In the genomic region with DNA sequence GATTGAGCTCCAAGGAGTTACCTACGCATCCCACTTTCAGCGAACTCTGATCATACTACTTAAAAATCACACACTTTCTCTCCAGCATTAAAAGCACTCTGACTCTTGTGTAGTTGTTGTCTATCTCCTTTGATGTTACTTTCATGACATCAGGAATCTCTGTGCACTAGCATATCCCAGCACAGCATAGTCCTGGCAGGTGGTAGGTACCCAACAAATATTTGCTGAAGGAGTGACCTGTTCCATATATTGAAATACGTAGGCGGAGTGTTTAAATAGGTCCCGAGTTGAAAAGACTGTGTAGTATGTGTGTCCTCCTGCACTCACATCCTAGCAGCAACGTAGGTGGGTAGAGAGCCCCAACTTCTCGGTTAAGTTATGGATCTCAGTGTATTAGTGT, we compare ENCODE assay signal across 10 mouse cellular contexts. TPM values are rescaled to one million over a fixed set of nuclear protein-coding genes. Genes with fewer than 3 reads are reported as not detected.
DNase-seq lines count a peak whose midpoint lies in the region; ATAC-seq lines count a peak whose summit lies in the region.
"Had no signal": no experiment of that assay in that cellular context is flagged by ENCODE, and none has a peak within 500 bp of the region (broad histone marks: within the 10 kb centered on the region; RNA-seq: fewer than 3 reads in every experiment).

No protein-coding gene starts in this region.

- H3K4me1 ChIP-seq in heart, embryonic 14.5 days (ENCODE audit: control insufficient read depth in 2 of 2, insufficient read depth in 2 of 2, low read length in 2 of 2) = peaks cover 6 to 9% of the 10 kb centered on the region in 2 experiments; a peak in 3 of 4 replicates
- H3K4me1 ChIP-seq in embryonic facial prominence, embryonic 13.5 days = peaks cover 9% of the 10 kb centered on the region
- H3K4me1 ChIP-seq in hindbrain, embryonic 15.5 days (replicated peaks) = peaks cover 10% of the 10 kb centered on the region
- 0 out of 2 replicates have a peak, but pooled peaks cover 7% of the 10 kb centered on the region for H3K4me1 ChIP-seq in midbrain, embryonic 14.5 days (ENCODE audit: control insufficient read depth, insufficient read depth, low read length)

- peaks cover 26% of the 10 kb centered on the region for H3K27me3 ChIP-seq in heart, embryonic 14.5 days (ENCODE audit: control insufficient read depth, insufficient read depth, low read length)
- peaks cover 27% of the 10 kb centered on the region for H3K27me3 ChIP-seq in embryonic facial prominence, embryonic 13.5 days
- H3K27me3 ChIP-seq in hindbrain, embryonic 15.5 days = no peaks in the 10 kb centered on the region
- H3K27me3 ChIP-seq in midbrain, embryonic 14.5 days (ENCODE audit: control insufficient read depth, insufficient read depth, low read length) = 0 out of 2 replicates have a peak, but pooled peaks cover 6% of the 10 kb centered on the region

- ATAC-seq in heart, embryonic 14.5 days (ENCODE audit: insufficient number of reproducible peaks, insufficient read depth, low FRiP score, low read depth) = no peak
- ATAC-seq in embryonic facial prominence, embryonic 13.5 days (ENCODE audit: insufficient number of reproducible peaks, insufficient read depth, low FRiP score, low TSS enrichment, low read depth) = no peak
- ATAC-seq in hindbrain, embryonic 15.5 days (ENCODE audit: low FRiP score, low read depth) = 0 out of 2 replicates have a peak, but pooled peaks have one; percentile 9
- ATAC-seq in midbrain, embryonic 14.5 days (ENCODE audit: low FRiP score, low TSS enrichment) = no peak

- no peaks in the 10 kb centered on the region for H3K9me3 ChIP-seq in heart, embryonic 14.5 days (ENCODE audit: control insufficient read depth, low read length)
- no peaks in the 10 kb centered on the region for H3K9me3 ChIP-seq in embryonic facial prominence, embryonic 13.5 days
- H3K9me3 ChIP-seq in hindbrain, embryonic 15.5 days = no peaks in the 10 kb centered on the region
- H3K9me3 ChIP-seq in midbrain, embryonic 14.5 days (ENCODE audit: control insufficient read depth, low read length) = no peaks in the 10 kb centered on the region

- H3K27ac ChIP-seq in heart, embryonic 14.5 days (replicated peaks in 1 of 2; ENCODE audit: control insufficient read depth in 1 of 2, insufficient read depth in 1 of 2, low read depth in 2 of 2, low read length in 2 of 2) = no peak overlapping the region
- H3K27ac ChIP-seq in embryonic facial prominence, embryonic 13.5 days = no peak overlapping the region
- H3K27ac ChIP-seq in hindbrain, embryonic 15.5 days (replicated peaks) = no peak overlapping the region
- H3K27ac ChIP-seq in midbrain, embryonic 14.5 days (replicated peaks; ENCODE audit: low read depth, low read length) = no peak overlapping the region
- H3K27ac ChIP-seq: gastrocnemius, adult 2 months had no signal

- 82% methylated on average over 7 of the region's 7 CpGs for WGBS in heart, embryonic 14.5 days
- 80% methylated on average over 7 of the region's 7 CpGs for WGBS in embryonic facial prominence, embryonic 13.5 days
- 85% methylated on average over 7 of the region's 7 CpGs for WGBS in hindbrain, embryonic 15.5 days
- WGBS in midbrain, embryonic 14.5 days = 82% methylated on average over 7 of the region's 7 CpGs

- no peaks in the 10 kb centered on the region for H3K36me3 ChIP-seq in heart, embryonic 14.5 days (ENCODE audit: control insufficient read depth, insufficient read depth, low read length)
- H3K36me3 ChIP-seq in embryonic facial prominence, embryonic 13.5 days = no peaks in the 10 kb centered on the region
- H3K36me3 ChIP-seq in hindbrain, embryonic 15.5 days = no peaks in the 10 kb centered on the region
- H3K36me3 ChIP-seq in midbrain, embryonic 14.5 days (ENCODE audit: control insufficient read depth, insufficient read depth, low read length) = no peaks in the 10 kb centered on the region

- H3K9ac ChIP-seq in heart, embryonic 14.5 days (ENCODE audit: low read length) = no peak overlapping the region
- no peak overlapping the region for H3K9ac ChIP-seq in embryonic facial prominence, embryonic 13.5 days
- no peak overlapping the region for H3K9ac ChIP-seq in hindbrain, embryonic 15.5 days
- peak overlapping the region; percentile 64; the same call in 1 of the 2 replicates for H3K9ac ChIP-seq in midbrain, embryonic 14.5 days (replicated peaks; ENCODE audit: low read length)

- no peak for DNase-seq in heart, adult 8-10 months (ENCODE audit: low spot score)
- no peak for DNase-seq in midbrain, embryonic 14.5 days
- no peak for DNase-seq in thymus, postnatal 10 days (ENCODE audit: low spot score in 2 of 2)
- no peak for DNase-seq in cerebellum, adult 11-12 months
- no peak for DNase-seq in cerebellum, adult 8-10 months

- peak overlapping the region; percentile 89 for H3K4me2 ChIP-seq in heart, embryonic 14.5 days (ENCODE audit: low read length)
- peak overlapping the region; percentile 81 for H3K4me2 ChIP-seq in embryonic facial prominence, embryonic 13.5 days
- H3K4me2 ChIP-seq in hindbrain, embryonic 15.5 days = peak overlapping the region; percentile 96
- H3K4me2 ChIP-seq in midbrain, embryonic 14.5 days (ENCODE audit: low read length) = peak overlapping the region; percentile 94

- H3K4me3 ChIP-seq in heart, embryonic 14.5 days (ENCODE audit: control insufficient read depth in 1 of 2, insufficient read depth in 1 of 2, low read depth in 1 of 2, low read length in 2 of 2) = no peak overlapping the region; a peak in 1 of 4 replicates
- H3K4me3 ChIP-seq in embryonic facial prominence, embryonic 13.5 days = peak overlapping the region; percentile 69
- H3K4me3 ChIP-seq in hindbrain, embryonic 15.5 days = peak overlapping the region; percentile 74
- H3K4me3 ChIP-seq in midbrain, embryonic 14.5 days (replicated peaks; ENCODE audit: low read depth, low read length) = peak overlapping the region; percentile 58; the same call in 1 of the 2 replicates

RNA-seq across cellular contexts. Expression of gene Pex5l, which starts 0.5 kb away (rescaled TPM):
- polyA plus RNA-seq in heart, embryonic 14.5 days (2014; fragmentation: Nextera tagmentation; extraction: Ambion mirVana) = 0.23 TPM in 1 of 2 replicates, not detected in the other
- total RNA-seq in heart, adult 8-10 months (2022) = under 1 TPM; 0.11 to 0.66 (median 0.31) TPM
- 0.55 and 0.87 TPM in 2 replicates for polyA plus RNA-seq in embryonic facial prominence, embryonic 13.5 days (2015; fragmentation: Nextera tagmentation; extraction: Ambion mirVana)
- 3.2 and 3.6 TPM in 2 replicates for polyA plus RNA-seq in hindbrain, embryonic 15.5 days (2015; fragmentation: Nextera tagmentation; extraction: Ambion mirVana)
- 2.7 and 3.9 TPM in 2 replicates for polyA plus RNA-seq in midbrain, embryonic 14.5 days (2014; fragmentation: Nextera tagmentation; extraction: Ambion mirVana)
- total RNA-seq: megakaryocyte-erythroid progenitor cell, adult 5-6 weeks had no signal

Comparison
In these comparisons a context has a peak if more than half of its experiments do, and no peak if none do; other contexts are left out.
1. H3K4me3 ChIP-seq: peak in embryonic facial prominence, embryonic 13.5 days (single experiment), hindbrain, embryonic 15.5 days (single experiment) and midbrain, embryonic 14.5 days (single experiment); none in heart, embryonic 14.5 days (0 of 2).
2. Peak in every context shown above with its lines, with median percentiles within 50 percentile points of each other: H3K4me2 ChIP-seq.